Mouse (Mus musculus): ENCODE data around the gene Hapln1.

GRCm38 (mm10) chr13:89496569-89496968, 43.0 kb upstream of the Hapln1 start:
- TF ChIP-seq POLR2A (IDR thresholded peaks at IDR 0.05; ENCODE audit: insufficient read depth, low read length) (no peak), CTCF (IDR thresholded peaks at IDR 0.05; ENCODE audit: low read depth, low read length) (no peak), EP300 (IDR thresholded peaks at IDR 0.05; ENCODE audit: insufficient read depth, low read depth, low read length) (no peak)
